Mouse (Mus musculus): ENCODE data around the gene Ghrl. TPM values are rescaled to one million over a fixed set of nuclear protein-coding genes. Genes with fewer than 3 reads are reported as not detected.
A peak's percentile ranks its signal among the peaks of the same experiment; 100 is the strongest.
"Not testable (repeated sequence)": the region's sequence is repeated elsewhere in the genome, so short reads cannot be mapped to it uniquely, and the experiment has no call there.

Gene Ghrl
- polyA plus RNA-seq, 1 experiment = 2.0 TPM

DNA sequence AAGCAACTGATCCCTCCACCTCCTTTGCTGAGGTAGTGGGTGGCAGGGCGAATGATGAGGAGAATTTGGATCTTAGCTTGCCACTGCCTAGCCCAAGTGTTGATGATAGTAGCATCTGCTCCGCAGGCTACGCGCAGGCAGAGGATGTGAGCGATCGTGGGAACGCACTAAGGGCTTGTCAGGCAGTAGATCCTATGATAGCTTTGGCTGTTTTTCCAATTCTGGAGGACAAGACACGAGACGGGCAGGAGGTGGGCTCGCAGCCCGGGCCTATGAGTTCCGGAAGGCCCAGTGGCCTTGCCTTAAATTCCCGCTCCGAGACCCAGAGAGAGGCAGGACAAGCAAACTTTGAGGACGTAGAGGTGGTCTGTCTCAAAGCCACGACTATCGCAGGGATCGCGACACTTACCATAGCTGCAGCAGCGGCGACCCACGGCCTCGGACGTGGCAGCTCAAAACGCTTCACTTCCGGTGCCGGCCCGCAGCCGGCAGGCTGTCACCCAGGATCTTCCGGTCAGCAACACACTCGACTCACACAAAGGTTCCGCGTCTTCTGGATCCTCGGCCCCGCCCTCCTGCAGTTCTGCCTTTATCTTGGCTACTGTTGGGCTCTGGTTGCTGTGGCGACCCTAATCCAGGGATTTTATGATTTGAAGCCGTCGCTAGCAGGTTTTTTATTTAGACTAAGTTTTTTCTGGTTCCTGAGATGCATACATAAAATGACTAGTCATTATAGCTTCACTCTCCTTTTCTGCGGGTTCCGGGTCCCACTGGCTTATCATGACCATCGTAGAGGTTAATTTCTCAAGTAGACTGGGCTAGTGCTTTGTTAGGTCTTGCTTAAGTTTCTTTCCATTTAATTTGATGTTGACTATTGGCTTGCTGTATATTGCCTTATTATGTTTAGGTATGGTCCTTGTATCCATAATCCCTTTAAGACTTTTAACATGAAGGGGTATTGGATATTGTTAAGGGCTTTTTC, 20.8 kb upstream of the Ghrl start, which contains the start of gene Sec13:
TSS of gene Sec13 (minus strand) at position 508 of the 982 bp plus-strand sequence.
- WGBS = 6% methylated on average over 41 of the region's 41 CpGs
- Histone ChIP-seq H3K4me3 (replicated peaks; ENCODE audit: extremely low read depth, low read depth, low read length) (peak within 1 kb of the TSS; percentile 98), H3K4me1 (ENCODE audit: control insufficient read depth, insufficient read depth, low read length) (peaks cover 3% of the 10 kb centered on the region; the same call in 1 of the 2 replicates)
- peak; percentile 86 for DNase-seq
- TF ChIP-seq POLR2A (IDR thresholded peaks at IDR 0.05; ENCODE audit: borderline replicate concordance, extremely low read depth, low read depth, low read length) = peak; percentile 91; the same call in 1 of the 2 replicates
- TF ChIP-seq CTCF (IDR thresholded peaks at IDR 0.05; ENCODE audit: insufficient read depth, low read length) = no peak

DNA sequence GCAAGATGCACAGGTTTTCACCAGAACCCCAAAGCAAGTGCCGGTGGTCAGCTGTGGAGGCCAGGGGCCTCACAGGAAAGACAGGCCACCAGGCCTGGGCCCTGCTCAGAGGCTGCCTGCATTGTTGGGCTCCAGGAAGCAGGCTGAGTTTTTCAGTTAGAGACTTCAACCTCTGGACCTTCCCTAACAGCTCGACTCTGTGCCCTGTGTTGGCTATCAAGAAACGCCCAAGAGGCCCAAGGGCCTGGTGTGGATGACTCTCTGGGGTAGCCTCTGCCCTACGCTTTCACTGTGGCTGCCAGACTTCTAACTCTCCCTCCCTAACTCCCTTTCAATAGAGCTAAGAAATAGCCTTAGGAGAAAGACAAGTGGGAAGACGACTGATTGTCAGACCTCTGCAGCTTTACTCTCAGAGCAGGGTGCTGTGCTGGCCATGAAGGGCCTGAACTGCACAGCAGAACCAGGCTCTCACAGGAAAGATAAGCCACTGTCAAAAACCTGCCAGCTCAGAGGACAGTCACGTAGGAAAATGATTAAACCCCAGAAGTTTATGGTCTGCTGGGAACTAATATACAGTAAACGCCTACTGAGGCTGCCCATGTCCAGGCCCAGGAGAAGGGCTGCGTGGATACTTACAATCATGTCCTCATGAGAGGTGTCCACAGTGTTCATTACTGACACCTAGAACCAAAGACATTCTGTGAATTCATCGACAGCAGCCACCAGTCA, 17.8 kb upstream of the Ghrl start:
- DNase-seq = no peak
- H3K4me1 ChIP-seq (ENCODE audit: control insufficient read depth, insufficient read depth, low read length) = peaks cover 3% of the 10 kb centered on the region; the same call in 1 of the 2 replicates
- TF ChIP-seq POLR2A (IDR thresholded peaks at IDR 0.05; ENCODE audit: borderline replicate concordance, extremely low read depth, low read depth, low read length) (no peak), CTCF (IDR thresholded peaks at IDR 0.05; ENCODE audit: insufficient read depth, low read length) (no peak)
- 89% methylated on average over 9 of the region's 9 CpGs for WGBS
- H3K4me3 ChIP-seq (replicated peaks; ENCODE audit: extremely low read depth, low read depth, low read length) = no peak overlapping the region

DNA sequence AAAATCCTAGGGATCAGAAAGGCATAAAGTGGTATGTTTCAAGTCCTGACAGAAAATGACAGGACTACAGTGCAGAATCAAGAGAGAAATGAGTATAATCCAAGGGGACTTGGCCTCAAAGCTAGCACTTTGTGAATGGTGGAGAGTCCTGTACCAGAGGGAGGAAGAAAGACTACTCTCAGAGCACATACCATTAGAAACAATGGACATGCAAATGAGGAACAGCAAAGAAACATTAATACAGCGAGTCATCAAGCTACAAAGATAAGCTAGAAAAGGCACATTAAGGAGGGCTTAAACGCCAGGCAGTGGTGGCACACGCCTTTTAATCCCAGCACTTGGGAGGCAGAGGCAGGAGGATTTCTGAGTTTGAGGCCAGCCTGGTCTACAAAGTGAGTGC, 11.6 kb upstream of the Ghrl start:
- H3K4me1 ChIP-seq (ENCODE audit: control insufficient read depth, insufficient read depth, low read length) = no peaks in the 10 kb centered on the region
- TF ChIP-seq POLR2A (IDR thresholded peaks at IDR 0.05; ENCODE audit: borderline replicate concordance, extremely low read depth, low read depth, low read length) = no peak
- no peak for TF ChIP-seq CTCF (IDR thresholded peaks at IDR 0.05; ENCODE audit: insufficient read depth, low read length)
- 92% methylated on average over 3 of the region's 3 CpGs for WGBS
- DNase-seq = no peak
- H3K4me3 ChIP-seq (replicated peaks; ENCODE audit: extremely low read depth, low read depth, low read length) = no peak overlapping the region

DNA sequence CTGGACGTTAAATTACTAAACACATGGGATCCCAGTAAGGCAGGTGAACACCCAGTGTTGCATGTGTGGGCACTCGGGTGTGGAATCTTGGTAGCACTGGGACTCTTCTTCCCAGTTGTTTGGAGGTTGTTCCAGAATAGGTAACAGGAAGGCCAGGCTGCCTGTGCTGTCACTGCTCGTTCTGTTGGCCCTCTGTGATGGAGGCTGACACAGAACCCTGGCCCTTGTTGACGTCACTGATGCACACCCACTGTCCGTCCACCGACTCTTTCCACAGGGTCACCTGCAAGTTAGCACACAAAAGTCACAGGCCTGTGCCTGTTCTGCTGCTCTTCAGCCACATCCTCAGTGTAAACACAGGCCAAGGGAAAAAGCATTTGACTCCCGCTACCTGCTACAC, 8.5 kb upstream of the Ghrl start:
- no peak for DNase-seq
- Histone ChIP-seq H3K4me3 (replicated peaks; ENCODE audit: extremely low read depth, low read depth, low read length) (no peak overlapping the region), H3K4me1 (ENCODE audit: control insufficient read depth, insufficient read depth, low read length) (no peaks in the 10 kb centered on the region)
- 88% methylated on average over 7 of the region's 7 CpGs for WGBS
- TF ChIP-seq POLR2A (IDR thresholded peaks at IDR 0.05; ENCODE audit: borderline replicate concordance, extremely low read depth, low read depth, low read length) (no peak), CTCF (IDR thresholded peaks at IDR 0.05; ENCODE audit: insufficient read depth, low read length) (no peak)

DNA sequence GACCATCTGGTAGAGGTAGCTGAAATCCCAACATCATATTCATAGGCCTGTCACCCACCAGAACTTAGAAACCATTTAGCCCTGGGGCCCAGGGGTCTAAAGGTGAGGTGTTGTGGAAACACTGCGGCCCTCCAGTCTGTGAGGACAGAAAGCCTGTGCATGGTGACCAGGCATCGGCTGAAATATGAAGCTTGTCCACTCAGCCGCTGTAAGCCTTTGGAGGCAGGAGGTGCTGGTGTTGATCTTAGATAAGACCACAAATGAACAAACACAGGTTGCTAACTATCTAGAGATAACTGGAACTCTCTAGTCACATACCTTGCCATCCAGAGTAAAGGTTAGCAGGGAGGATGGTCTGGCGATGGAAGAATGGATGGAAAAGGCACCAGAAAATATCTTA, 1.4 kb upstream of the Ghrl start:
- DNase-seq = no peak
- TF ChIP-seq POLR2A (IDR thresholded peaks at IDR 0.05; ENCODE audit: borderline replicate concordance, extremely low read depth, low read depth, low read length) (no peak), CTCF (IDR thresholded peaks at IDR 0.05; ENCODE audit: insufficient read depth, low read length) (no peak)
- WGBS = 68% methylated on average over 4 of the region's 4 CpGs
- H3K4me3 ChIP-seq (replicated peaks; ENCODE audit: extremely low read depth, low read depth, low read length) = no peak overlapping the region
- H3K4me1 ChIP-seq (ENCODE audit: control insufficient read depth, insufficient read depth, low read length) = no peaks in the 10 kb centered on the region; the same call in 1 of the 2 replicates

DNA sequence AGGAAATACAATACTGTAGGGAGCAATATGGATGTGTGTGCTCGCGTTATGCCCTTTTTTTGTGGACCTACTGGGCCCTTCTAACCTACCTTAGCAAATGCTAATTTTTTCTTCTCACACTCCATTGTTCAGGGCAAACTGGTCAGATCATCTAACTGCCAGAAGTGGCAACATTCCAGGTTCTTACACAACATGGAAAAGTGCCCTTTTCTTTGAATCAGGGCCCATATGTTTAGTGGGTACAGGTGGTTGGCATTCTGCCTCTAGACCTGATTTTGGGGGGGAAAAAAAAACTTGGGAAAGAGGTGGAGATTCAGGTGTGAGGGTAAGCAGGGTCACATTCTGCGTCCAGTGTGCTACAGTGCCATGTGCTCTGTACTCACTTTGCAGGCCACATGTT, 2.1 kb downstream of the Ghrl start:
- DNase-seq = no peak
- WGBS = 61% methylated on average over 3 of the region's 3 CpGs
- TF ChIP-seq POLR2A (IDR thresholded peaks at IDR 0.05; ENCODE audit: borderline replicate concordance, extremely low read depth, low read depth, low read length) (no peak), CTCF (IDR thresholded peaks at IDR 0.05; ENCODE audit: insufficient read depth, low read length) (no peak)
- H3K4me3 ChIP-seq (replicated peaks; ENCODE audit: extremely low read depth, low read depth, low read length) = no peak overlapping the region
- no peaks in the 10 kb centered on the region; the same call in 1 of the 2 replicates for H3K4me1 ChIP-seq (ENCODE audit: control insufficient read depth, insufficient read depth, low read length)

DNA sequence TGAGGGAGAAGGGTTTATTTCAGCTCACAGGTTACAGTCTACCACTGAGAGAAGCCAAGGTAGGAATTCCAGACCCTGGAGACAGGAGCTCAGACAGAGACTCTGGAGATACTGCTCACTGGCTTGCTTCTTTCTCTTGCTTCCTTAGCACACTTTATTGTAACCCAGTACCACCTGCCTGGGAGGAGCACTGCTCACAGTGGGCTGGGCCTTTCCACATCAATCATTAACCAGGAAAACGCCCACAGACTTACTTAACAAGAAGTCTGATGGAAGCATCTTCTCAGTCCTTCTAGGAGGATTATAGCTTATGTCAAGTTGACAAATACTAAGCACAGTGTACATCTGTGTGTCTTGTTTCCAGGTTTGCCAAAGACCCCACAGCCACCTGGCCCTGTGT, 4.9 kb downstream of the Ghrl start:
- H3K4me3 ChIP-seq (replicated peaks; ENCODE audit: extremely low read depth, low read depth, low read length) = no peak overlapping the region
- DNase-seq = no peak
- WGBS = 63% methylated on average over 1 of the region's 1 CpGs
- TF ChIP-seq POLR2A (IDR thresholded peaks at IDR 0.05; ENCODE audit: borderline replicate concordance, extremely low read depth, low read depth, low read length) (no peak), CTCF (IDR thresholded peaks at IDR 0.05; ENCODE audit: insufficient read depth, low read length) (no peak)
- no peaks in the 10 kb centered on the region; the same call in 1 of the 2 replicates for H3K4me1 ChIP-seq (ENCODE audit: control insufficient read depth, insufficient read depth, low read length)

DNA sequence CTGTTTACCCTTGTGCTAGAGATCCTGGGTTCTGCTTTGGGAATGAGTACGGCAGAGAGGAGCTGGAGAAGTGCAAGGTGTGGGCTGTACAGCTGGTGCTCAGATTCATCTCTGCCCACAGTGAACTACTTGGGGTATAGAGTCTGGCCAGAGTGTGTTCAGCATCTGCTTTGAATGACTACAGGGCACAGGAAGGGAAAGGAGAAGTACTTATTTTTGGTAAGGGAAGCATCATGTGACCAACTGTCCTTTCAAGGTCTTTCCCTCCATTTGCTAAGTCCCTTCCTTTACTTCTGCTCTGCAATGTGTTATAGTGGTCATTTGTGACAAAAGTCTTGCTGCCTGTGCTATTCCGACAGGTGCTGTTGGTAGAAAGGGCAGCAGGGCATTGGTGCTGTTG, 5.4 kb downstream of the Ghrl start:
- H3K4me3 ChIP-seq (replicated peaks; ENCODE audit: extremely low read depth, low read depth, low read length) = no peak overlapping the region
- no peak for DNase-seq
- TF ChIP-seq POLR2A (IDR thresholded peaks at IDR 0.05; ENCODE audit: borderline replicate concordance, extremely low read depth, low read depth, low read length) (no peak), CTCF (IDR thresholded peaks at IDR 0.05; ENCODE audit: insufficient read depth, low read length) (no peak)
- no peaks in the 10 kb centered on the region; the same call in 1 of the 2 replicates for H3K4me1 ChIP-seq (ENCODE audit: control insufficient read depth, insufficient read depth, low read length)
- WGBS = 81% methylated on average over 2 of the region's 2 CpGs

DNA sequence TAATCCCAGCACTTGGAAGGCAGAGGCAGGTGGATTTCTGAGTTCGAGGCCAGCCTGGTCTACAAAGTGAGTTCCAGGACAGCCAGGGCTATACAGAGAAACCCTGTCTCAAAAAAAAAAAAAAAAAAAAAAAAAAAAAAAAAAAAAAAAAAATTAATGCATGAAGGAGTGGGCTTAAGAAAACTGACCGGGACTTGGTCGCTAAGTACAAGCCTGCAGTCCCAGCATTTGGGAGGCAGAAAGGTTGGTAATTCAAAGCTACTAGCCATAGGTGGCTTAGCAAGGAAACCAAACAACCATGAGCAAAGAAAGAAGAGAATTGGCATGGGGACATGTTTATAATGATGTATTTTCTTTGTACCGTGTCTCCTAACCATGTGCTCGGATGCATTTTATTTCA, 6.3 kb downstream of the Ghrl start:
- 81% methylated on average over 5 of the region's 5 CpGs for WGBS
- not testable (repeated sequence) for H3K4me1 ChIP-seq (ENCODE audit: control insufficient read depth, insufficient read depth, low read length); DNase-seq; H3K4me3 ChIP-seq (replicated peaks; ENCODE audit: extremely low read depth, low read depth, low read length)

Data from lung, adult 2 months (tissue).